Mouse (Mus musculus) thymus, adult 2 months (tissue): ENCODE results near the gene Igf1.

Experiments used
- CTCF ChIP-seq: fragments of 200-500 bp; IDR thresholded peaks from 2 replicates; pipeline ENCODE4 v1.5.1; 2012; ENCODE audit warnings: mild to moderate bottlenecking, control low read depth, low read length, moderate library complexity, borderline replicate concordance; ENCODE audit not compliant: control insufficient read depth, poor library complexity, insufficient read depth; ENCODE audit errors: extremely low read depth
- POLR2A ChIP-seq: fragments of 200-500 bp; IDR thresholded peaks from 2 replicates; pipeline ENCODE4 v1.6.1; 2012; ENCODE audit warnings: mild to moderate bottlenecking, low read length, control low read depth, moderate library complexity; ENCODE audit not compliant: control insufficient read depth, poor library complexity, insufficient read depth; ENCODE audit errors: extremely low read depth

DNA sequence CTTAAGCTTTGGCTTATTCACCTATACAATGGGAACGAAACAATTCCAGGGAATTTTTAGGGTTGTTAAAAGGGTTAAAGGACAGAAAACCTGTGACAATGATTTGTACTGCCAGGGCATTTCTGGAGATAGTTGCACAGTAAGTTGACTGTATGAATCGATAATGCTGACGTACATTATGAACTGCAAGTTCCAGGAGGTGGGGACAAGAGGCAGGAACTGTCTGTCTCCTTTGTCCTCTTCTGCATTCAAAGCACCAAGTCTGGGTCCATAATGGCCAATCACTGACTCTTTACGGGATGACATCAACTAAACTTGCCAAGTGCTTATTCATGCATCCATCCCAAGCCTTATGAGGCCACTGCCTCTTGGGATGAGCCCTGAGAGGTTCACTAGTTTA lies 39.3 kb downstream of the Igf1 start:
- TF ChIP-seq CTCF (no peak), POLR2A (no peak)
